Mouse (Mus musculus) lung, adult 2 months (tissue): ENCODE data around the gene C3ar1.

Experiments
- CTCF ChIP-seq: fragments of 200-500 bp; IDR thresholded peaks from 2 replicates; pipeline ENCODE4 v1.5.1; 2011; ENCODE audit warnings: mild to moderate bottlenecking, low read length, control low read depth; ENCODE audit not compliant: insufficient read depth
- POLR2A ChIP-seq: fragments of 200-500 bp; IDR thresholded peaks from 2 replicates; pipeline ENCODE4 v1.6.1; 2011; ENCODE audit warnings: low read depth, mild to moderate bottlenecking, control low read depth, low read length, borderline replicate concordance; ENCODE audit errors: extremely low read depth

DNA sequence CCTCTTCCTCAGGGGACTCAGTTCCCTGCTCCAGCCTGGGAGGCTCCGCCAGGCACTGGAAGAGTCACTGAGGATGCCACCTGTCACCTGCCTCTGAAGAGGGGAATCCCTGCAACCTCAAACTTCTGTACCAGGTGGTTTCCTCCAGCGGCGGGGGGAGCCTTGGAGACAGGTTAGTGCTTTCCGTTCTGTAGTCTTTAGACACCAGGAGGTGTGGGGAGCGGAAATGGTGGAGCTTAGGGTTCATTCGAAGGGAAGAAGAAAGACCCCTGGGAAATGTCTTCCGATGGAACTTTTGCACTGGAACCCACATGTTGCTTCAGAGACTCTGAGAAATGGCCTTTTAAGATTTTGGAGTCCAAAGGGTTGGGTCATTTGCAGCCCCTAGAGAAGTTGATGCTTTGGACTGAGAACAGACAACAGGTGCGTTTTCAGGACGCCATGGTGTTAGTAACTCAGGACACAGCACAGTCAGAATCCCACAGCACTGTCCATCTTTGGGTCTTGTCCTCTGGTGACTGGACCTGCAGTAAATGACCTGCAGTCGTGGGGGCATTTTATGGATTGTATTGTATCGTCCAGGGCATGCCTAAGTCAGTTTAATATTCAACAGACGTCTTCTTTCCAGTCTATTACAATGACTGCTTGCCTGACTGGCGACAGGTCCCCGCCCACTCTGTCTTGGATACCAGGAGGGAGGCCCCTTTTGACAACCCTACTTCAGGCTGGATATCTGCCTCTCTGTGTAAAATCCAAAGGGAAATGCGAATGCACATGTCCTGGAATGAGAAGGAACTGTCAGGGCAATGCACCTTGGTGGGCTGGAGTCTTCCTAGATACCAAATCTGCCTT lies 34.9 kb downstream of the C3ar1 start:
- TF ChIP-seq POLR2A: no peak
- no peak for TF ChIP-seq CTCF
